Mouse (Mus musculus): ENCODE measurements around the gene Uvssa.
"Not testable (repeated sequence)": the region's sequence is repeated elsewhere in the genome, so short reads cannot be mapped to it uniquely, and the experiment has no call there.

Uvssa gene

GRCm38 (mm10) chr5:33378302-33378854 is at the start of gene Uvssa:
Gene Uvssa, plus strand, starts transcription at chr5:33378549.
- in situ Hi-C loops (cut with MboI; ENCODE audit: low sequenced_read_pairs): loop anchor here (5.0 kb wide), 1 partner anchor 101 kb away; no protein-coding TSS in a partner anchor

GRCm38 (mm10) chr5:33334381-33335272 is 43.7 kb upstream of the Uvssa start:
- in situ Hi-C loops (cut with MboI; ENCODE audit: low sequenced_read_pairs): no loop called here

GRCm38 (mm10) chr5:33335273-33335976 is 42.9 kb upstream of the Uvssa start, which contains the start of gene Maea:
Gene Maea, plus strand, starts transcription at chr5:33335509.
- in situ Hi-C loops (cut with MboI; ENCODE audit: low sequenced_read_pairs): no loop called here

- in situ Hi-C loops (cut with MboI; ENCODE audit: low sequenced_read_pairs): no loop called here
Measured at GRCm38 (mm10) chr5:33335977-33336360, 42.4 kb upstream of the Uvssa start.

GRCm38 (mm10) chr5:33337206-33337605 is 41.1 kb upstream of the Uvssa start:
- in situ Hi-C loops (cut with MboI; ENCODE audit: low sequenced_read_pairs): no loop called here

- in situ Hi-C loops (cut with MboI; ENCODE audit: low sequenced_read_pairs): no loop called here
Measured at GRCm38 (mm10) chr5:33341165-33341564, 37.2 kb upstream of the Uvssa start.

- in situ Hi-C loops (cut with MboI; ENCODE audit: low sequenced_read_pairs): not testable (repeated sequence)
Measured at GRCm38 (mm10) chr5:33342248-33342647, 36.1 kb upstream of the Uvssa start.

GRCm38 (mm10) chr5:33342821-33343220 is 35.5 kb upstream of the Uvssa start:
- in situ Hi-C loops (cut with MboI; ENCODE audit: low sequenced_read_pairs): no loop called here

- in situ Hi-C loops (cut with MboI; ENCODE audit: low sequenced_read_pairs): no loop called here
Measured at GRCm38 (mm10) chr5:33343571-33343970, 34.8 kb upstream of the Uvssa start.

- in situ Hi-C loops (cut with MboI; ENCODE audit: low sequenced_read_pairs): no loop called here
Measured at GRCm38 (mm10) chr5:33344070-33344469, 34.3 kb upstream of the Uvssa start.

GRCm38 (mm10) chr5:33347620-33348019 is 30.7 kb upstream of the Uvssa start:
- in situ Hi-C loops (cut with MboI; ENCODE audit: low sequenced_read_pairs): no loop called here

- in situ Hi-C loops (cut with MboI; ENCODE audit: low sequenced_read_pairs): no loop called here
Measured at GRCm38 (mm10) chr5:33349205-33349604, 29.1 kb upstream of the Uvssa start.

GRCm38 (mm10) chr5:33349706-33350105 is 28.6 kb upstream of the Uvssa start:
- in situ Hi-C loops (cut with MboI; ENCODE audit: low sequenced_read_pairs): no loop called here

- in situ Hi-C loops (cut with MboI; ENCODE audit: low sequenced_read_pairs): no loop called here
Measured at GRCm38 (mm10) chr5:33351556-33352272, 26.6 kb upstream of the Uvssa start.

- in situ Hi-C loops (cut with MboI; ENCODE audit: low sequenced_read_pairs): no loop called here
Measured at GRCm38 (mm10) chr5:33352273-33352645, 26.1 kb upstream of the Uvssa start.

GRCm38 (mm10) chr5:33353011-33353410 is 25.3 kb upstream of the Uvssa start:
- in situ Hi-C loops (cut with MboI; ENCODE audit: low sequenced_read_pairs): no loop called here

GRCm38 (mm10) chr5:33357494-33357893 is 20.9 kb upstream of the Uvssa start:
- in situ Hi-C loops (cut with MboI; ENCODE audit: low sequenced_read_pairs): no loop called here

GRCm38 (mm10) chr5:33358467-33358866 is 19.9 kb upstream of the Uvssa start:
- in situ Hi-C loops (cut with MboI; ENCODE audit: low sequenced_read_pairs): no loop called here

GRCm38 (mm10) chr5:33363263-33363662 is 15.1 kb upstream of the Uvssa start:
- in situ Hi-C loops (cut with MboI; ENCODE audit: low sequenced_read_pairs): no loop called here

- in situ Hi-C loops (cut with MboI; ENCODE audit: low sequenced_read_pairs): no loop called here
Measured at GRCm38 (mm10) chr5:33368651-33369050, 9.7 kb upstream of the Uvssa start.

GRCm38 (mm10) chr5:33371137-33371536 is 7.2 kb upstream of the Uvssa start:
- in situ Hi-C loops (cut with MboI; ENCODE audit: low sequenced_read_pairs): no loop called here
